Mouse (Mus musculus) neutrophil, adult 5-6 weeks (primary cell): Measurements from ENCODE around the gene Olfr323. TPM values are rescaled to one million over a fixed set of nuclear protein-coding genes. Genes with fewer than 3 reads are reported as not detected.
A peak's percentile ranks its signal among the peaks of the same experiment; 100 is the strongest.

Experiments
- ATAC-seq: fragments of 151-379, 151-347 bp; 2 replicates; pipeline ENCODE4 v1.8.0; 2017; ENCODE audit warnings: mild to moderate bottlenecking, moderate TSS enrichment; ENCODE audit not compliant: insufficient number of reproducible peaks, poor library complexity, low FRiP score, severe bottlenecking; ENCODE audit errors: extremely low read depth
- total RNA-seq: library from RNA; stranded (forward); fragments of 200-1000 nt; gene quantifications from 2 replicates; pipeline ENCODE4 v1.2.3, GENCODE M21; 2017

Olfr323 gene
- total RNA-seq, result not detected in 2 replicates

DNA sequence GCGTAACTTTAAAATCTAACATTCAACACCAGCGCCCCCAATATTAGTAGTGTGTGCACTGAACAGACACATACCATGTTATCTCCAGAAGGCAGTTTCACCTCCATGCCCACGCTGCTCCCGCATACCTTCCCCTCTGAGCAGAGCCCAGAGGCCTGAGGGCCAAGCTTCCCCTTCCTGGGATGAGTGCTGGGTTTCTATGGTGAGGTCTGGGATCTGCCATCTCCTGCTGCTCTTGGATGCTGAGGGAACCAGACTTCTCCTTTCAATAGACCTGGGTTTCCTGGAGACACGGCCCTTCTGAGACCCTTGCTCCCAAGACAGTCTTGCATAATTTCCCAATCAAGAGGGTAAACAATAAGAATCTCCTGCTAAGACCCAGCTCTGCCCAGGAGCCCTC, at the start of gene Olfr323:
TSS of gene Olfr323 (minus strand) at position 101 of the 400 bp plus-strand sequence.
- no peak for ATAC-seq

DNA sequence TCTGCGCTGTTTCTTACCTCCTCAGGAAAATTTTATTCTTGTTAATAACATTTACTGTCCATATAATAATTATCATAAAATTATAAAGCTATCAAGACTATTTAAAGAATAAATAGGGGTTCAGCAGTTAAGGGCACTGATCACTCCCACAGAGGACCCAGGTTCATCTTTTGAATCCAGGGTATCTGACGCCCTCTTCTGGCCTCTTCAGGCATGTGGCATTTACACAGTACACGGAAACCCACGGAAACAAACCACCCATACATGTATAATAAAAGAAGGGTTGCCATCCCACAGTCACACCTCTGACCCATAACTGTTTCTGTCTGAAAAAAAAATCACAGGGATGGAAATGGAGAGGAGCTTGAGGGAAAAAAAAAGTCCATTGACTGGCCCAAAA, 41.5 kb upstream of the Olfr323 start:
- no peak for ATAC-seq

DNA sequence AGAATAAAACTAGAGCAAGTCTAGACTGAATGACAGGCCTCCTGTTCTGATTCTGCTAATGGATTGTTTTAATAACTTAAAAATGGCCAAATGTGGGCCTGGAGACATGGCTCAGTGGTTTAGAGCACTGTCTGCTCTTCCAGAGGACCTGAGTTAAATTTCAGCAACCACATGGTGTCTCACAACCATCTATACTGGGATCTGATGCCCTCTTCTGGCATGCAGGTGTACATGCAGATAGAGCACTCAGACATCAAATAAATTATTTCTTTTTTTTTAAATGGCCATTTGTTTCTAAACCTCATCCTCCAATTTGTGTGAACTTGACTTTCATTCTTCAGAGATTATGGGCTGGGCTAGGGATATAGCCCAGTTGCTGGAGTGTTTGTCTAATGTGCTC, 39.0 kb upstream of the Olfr323 start:
- no peak for ATAC-seq

DNA sequence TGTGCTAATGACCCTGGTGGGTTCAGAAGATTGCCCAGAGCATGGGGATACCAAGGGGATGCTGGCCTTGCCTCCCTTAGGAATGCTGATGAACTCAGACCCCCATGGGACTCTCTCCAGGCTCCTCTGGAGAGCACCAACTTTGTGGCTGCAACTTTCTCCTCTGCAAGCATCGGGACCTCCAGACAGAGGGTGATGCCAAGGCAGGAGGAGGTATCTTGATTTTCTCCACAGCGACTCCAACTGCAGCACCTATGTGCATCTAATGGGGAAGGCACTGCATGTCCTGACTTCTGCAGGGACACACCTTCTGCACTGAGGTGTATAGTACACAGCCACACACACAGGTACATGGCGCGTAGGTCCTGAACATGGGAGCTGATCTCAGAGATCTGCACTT, 28.3 kb upstream of the Olfr323 start, which contains the start of gene Olfr322:
TSS of gene Olfr322 (plus strand) at position 187 of the 400 bp plus-strand sequence.
- no peak for ATAC-seq

DNA sequence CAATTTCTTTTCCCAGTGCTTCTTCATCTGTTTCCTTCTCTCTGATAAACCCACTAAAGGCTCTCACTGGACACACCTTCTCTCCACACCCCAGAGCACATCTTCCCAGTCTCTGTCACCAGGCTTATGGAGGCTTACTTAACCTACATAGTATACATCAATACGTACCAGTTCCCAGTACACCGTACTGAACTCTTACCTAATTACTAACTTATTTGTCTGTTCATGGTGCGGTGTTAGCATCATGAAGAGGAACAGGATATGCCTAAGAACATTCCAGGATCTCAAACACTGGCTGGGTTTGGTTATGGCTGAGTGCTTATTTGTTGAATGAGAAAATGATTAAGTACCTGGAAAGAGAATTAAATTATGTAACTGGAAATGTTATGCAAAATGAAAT, 24.9 kb upstream of the Olfr323 start:
- no peak for ATAC-seq

DNA sequence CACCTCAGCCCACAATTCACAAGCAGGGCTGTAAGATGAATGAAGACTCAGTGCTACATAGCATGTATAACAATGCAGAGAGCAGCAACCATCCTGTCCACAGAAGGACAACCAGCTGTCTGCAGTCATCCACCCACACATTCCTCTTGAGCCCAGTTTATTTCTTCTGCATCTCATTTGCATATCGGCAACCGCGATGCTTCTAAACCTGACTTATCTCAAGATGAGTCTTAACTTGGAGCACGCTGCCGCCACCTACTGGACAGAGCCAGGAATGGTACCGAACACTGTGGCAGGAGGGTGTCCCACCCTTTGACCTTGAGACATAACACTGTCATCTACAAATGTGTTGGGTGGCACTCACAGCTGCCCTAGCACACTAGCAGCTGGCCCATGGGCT, 13.0 kb upstream of the Olfr323 start:
- ATAC-seq, result peak; percentile 55; the same call in 1 of the 2 replicates

DNA sequence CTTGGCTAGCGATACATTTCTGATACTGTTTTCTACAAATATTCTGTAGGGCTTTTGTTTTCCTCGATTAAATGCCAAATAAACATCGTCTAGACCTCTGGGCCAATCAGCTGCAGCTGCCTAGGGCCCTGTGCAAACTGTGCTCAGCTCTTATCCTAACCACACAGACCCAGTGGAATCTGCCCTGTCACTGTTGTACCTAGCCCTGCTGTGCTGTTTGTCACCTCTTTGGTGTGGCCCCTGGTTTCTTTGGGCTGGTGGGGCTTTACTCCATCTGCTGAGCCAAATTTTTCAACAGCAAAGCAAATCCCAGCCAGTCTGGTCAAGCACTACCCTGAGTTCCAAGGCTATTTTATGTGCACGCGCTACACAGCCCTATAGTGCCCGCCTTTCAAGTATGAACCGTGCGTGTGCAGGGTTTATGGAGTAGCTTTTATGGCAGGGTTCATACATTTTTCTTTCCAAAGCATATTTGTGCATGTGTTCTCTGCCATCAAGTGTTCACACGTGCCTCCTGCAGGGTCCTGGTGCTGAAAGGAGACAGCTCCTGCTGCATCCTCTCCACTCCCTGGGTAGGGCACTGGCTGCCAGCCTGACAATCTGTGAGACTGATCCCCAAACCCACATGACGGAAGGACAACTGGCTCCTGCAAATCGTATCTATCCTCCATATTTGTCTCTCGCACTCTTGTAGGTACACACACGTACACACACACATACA, 11.5 kb upstream of the Olfr323 start:
- ATAC-seq, result no peak

DNA sequence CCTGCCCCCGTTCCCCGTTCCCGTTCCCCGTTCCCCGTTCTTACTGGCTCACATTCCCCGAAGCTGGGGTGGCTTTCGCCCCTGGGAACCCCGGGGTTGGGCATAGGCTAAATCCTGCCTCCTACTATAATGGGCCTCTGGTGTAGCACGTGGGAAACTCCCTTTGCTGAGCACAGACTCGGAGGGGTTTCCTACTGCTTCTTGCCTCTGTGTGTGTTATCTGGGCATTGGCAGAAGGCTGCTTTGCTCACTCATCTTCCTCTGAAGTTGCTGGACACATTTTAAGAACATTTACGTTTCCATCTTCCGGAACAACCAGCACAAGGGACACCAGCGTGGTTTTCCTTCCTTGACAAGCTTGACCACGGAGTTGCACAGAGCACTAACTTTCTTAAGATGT, 10.8 kb upstream of the Olfr323 start:
- ATAC-seq, result no peak

DNA sequence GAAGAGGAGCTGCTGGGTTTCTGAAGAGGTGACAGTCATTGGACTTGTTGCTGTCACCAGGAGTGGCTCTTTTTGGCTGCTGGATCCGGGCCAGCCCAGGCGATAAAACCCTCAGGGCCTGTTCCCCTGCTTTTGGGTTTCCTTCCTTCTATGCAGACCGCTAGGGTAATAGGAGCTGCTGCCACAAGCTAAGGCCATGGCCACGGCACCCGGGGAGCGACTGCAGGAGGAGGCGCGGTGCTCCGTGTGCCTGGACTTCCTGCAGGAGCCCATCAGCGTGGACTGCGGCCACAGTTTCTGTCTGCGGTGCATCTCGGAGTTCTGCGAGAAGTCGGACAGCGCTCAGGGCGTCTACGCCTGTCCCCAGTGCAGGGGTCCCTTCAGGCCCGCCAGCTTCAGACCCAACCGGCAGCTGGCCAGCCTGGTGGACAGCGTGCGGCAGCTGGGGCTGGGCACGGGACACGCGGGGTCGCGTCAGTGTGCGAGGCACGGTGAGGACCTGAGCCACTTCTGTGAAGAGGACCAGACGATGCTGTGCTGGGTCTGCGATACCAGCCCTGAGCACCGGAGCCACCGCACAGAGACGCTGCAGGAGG, 10.1 kb upstream of the Olfr323 start, which contains the start of gene Trim58:
TSS of gene Trim58 (plus strand) at position 194 of the 596 bp plus-strand sequence.
- no peak for ATAC-seq

DNA sequence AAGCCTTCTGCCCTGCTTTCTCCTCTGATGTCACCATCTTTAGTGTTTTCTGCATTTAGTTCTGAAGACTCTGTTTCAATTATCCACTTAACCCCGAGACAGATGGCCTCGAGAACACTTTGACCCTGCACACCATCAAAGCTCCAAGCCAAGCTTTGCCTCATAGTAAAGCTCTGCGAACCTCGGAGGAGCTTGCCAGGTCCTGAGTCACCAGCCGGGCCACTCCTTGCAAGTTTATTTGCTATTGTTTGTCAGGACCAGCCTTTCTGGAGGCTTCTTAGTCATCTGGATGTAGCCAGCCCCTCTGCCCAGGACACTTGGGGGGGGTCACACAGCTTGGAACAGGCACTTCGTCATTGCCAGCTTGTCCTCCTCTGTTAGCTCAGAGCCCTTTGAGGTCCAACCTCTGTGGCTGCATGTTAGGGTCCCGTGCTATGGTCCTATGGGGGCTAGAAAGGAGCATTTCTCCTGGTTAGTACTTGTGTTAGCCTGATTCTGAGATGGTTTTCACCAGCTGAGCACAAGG, 7.9 kb upstream of the Olfr323 start:
- ATAC-seq, result no peak

DNA sequence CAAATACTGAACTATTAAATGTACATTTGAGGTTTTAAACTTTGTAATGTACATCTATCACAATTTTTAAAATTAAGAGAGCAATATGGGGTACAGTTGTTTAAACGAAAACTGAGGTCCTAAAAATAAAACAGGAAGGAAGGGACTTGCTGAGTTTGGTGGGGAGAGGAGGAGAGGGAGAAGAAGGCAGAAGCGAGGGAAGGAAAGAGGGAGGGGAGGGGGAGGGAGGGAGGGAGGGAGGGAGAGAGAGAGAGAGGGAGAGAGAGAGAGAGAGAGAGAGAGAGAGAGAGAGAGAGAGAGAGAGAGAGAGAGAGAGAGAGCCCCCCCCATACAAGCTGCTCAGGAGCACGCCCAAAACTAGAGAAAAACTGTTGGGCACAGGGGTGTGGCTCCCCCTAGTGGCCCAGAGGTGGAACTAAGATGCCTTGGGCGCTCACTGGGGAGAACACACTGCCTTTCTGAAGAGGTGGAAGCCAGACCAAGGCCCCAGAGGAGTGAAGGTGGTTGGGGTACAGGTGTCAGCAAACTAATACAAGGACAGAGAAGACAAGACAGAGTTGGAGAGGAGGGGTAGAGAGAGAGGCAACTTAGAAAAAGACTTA, 6.2 kb upstream of the Olfr323 start:
- ATAC-seq, result peak; percentile 59

DNA sequence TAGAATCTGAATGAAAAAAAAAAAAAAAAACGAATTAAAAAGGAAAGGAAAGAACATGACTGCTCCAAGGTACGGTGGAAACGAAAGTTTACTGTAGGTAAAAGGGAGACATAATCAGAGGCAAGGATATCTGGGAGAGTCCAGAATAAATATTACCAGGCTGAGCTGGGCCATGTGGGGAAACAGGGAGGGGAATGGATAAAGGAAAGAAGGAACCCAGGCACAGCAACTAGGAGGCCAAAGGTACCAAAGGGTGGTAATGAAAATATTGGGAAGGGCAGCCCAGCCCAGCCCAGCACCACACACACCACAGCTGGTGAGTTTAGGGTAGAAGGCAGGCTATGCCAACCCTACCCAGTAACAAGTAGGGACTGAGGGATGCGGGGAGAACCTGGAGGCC, 4.6 kb upstream of the Olfr323 start:
- ATAC-seq, result no peak

DNA sequence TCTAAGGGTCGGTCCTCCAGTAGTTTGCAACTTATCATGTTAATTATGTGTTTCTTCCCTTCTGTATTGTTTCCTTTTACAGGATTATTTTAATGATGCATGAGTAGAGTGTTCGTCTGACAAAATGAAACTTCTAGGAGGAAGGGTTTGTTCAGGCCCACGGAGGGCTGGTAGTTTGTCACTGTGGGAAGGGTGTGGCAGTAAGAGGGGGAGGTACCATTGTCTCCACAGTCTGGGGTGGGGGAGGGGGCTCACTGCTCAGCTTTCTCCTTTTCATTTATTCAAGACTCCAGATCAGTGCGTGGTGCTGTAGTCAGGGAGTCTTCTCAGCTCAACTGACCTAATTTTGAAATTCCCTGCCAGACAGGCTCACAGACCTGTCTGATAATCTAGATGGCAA, 4.2 kb downstream of the Olfr323 start:
- no peak for ATAC-seq

DNA sequence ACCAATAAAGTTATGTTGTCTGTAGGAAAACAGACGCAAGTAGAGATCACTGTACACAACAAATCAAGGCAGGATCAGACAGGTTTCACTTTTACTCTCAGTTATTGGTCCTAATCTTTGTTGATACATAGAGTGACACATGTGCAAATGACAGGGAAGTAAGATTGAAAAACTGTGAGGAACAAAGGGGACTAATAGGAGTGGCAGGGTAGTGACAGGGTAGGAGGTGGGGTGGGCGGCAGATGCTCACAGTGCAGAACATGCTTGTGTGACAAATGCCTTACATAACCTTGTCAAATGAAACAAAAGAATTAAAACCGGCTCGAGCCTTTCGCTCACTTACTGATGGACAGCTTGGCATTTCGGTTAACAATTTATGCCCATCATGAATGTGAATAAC, 11.5 kb downstream of the Olfr323 start:
- no peak for ATAC-seq

DNA sequence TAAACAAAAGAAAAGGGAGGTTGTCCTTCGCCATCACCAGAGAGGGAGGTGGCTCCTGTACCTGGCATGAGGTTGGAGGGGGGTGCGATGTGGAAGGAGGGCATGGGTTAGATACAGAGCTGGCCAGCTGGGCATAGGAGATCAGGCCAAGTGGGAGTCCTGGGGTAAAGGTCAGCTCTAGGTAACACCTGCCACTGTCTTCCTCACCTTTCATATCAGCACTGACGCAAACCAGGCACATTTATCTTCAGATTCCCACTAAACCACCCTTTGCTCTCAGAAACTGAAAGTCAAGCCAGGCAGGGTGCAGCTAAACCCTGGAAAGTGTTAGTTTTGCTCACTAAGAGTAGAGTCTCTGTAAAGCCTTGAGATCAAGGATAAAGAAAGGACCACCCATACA, 11.9 kb downstream of the Olfr323 start:
- no peak for ATAC-seq

DNA sequence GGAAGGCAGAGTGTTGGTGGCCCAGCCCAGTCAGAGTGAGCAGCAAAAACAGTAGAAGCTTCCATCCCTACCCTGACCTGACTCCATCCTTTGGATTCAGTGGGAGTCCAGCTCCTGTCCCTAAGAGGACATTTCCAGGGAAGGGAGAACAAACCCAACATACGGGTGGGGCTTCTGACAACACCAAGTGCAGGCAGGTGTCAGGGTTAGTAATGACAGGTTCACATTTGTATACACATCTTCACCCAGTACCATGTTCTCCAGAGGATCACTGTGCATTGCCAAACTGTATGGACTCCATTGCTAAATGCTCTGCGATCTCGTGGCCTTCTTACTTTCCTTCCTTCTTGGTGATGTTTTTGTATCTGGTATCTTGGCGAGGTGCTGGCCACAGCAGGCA, 14.3 kb downstream of the Olfr323 start, which contains the start of gene 2210407C18Rik:
TSS of gene 2210407C18Rik (minus strand) at position 101 of the 400 bp plus-strand sequence.
- ATAC-seq, result no peak

DNA sequence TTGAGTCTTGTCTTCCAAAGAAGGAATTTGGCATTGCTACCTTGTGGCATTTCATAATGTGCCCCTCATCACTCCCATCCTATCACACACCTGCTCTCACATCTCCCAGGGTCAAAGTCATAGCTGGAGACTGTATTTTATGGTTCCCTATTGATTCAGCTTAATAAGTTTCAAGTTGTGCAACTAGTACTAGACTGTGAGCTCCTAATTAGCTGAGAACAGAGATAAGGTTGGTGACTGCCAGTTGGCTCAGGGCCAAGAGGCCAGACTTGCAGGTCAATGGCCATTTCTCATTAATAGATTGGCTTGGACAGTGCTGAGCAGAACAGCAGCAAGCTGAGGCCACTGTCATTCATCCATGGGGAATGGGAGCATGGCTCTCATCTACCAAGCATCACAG, 15.8 kb downstream of the Olfr323 start:
- no peak for ATAC-seq

DNA sequence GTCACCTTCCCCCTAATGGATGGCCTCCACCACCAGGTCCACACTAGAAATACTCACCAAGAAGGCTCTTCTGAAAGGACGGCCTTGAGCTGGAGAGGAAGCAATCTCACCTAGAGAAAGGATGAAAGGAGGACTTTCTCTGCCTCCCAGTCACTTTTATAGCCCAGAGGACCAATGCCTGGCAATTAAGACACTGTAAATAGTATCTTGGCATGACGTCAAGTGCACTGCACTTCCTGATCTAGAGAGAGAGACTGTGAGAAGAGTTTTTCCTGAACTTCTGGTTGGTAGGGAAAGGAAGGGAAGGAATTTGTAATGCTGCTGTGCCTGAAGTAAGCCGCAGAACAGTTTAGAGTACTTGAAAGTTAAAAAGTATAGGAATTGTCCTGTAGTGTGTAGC, 16.9 kb downstream of the Olfr323 start:
- ATAC-seq, result no peak

DNA sequence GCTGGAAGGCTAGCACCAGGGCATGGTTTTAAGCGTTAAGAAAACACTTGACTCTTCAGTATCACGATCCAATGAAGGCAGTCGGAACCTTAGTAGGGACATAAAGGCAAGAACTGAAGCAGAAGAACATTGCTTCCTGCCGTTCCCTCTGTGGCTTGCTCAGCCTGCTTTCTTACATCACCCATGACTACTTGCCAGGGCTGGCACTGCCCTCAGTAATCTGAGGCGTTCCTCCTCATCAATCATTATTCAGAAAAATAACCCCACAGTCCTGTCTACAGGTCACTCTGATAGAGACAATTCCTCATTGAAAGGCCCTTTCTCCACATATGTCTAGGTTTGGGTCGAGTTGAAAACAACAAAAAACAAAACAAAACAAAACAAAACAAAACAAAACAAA, 23.3 kb downstream of the Olfr323 start:
- ATAC-seq, result no peak
